Mouse (Mus musculus): ENCODE data around the gene Rgs6. TPM values are rescaled to one million over a fixed set of nuclear protein-coding genes. Genes with fewer than 3 reads are reported as not detected.

The Rgs6 gene
- polyA plus RNA-seq, 1 experiment from 2014 or later = 14.3 TPM

DNA sequence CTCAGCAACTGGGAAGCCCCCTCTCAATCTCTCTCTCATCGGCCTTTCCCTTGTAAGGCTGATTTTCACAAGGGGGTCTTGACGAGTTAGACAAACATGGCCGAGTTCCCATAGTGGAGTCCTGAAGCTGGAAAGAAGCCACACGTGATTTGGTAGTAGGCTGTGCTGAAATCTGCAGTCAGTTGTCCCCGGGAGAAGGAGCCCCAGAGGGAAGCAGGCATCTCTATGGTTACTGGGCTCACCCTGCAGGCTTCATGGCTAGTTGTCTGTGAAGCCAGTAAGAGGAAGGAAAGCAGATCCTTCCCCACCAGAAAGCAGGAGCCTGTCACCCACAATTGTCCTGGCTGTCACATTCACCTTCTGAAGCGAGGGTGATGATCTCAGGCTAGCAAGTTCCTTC, 231.2 kb downstream of the Rgs6 start:
- Histone ChIP-seq H3K4me2 (no peak overlapping the region), H3K27ac (ENCODE audit: low read depth, low read length) (no peak overlapping the region), H3K4me3 (ENCODE audit: low read depth, low read length) (no peak overlapping the region), H3K27me3 (ENCODE audit: control insufficient read depth, insufficient read depth, low read length) (no peaks in the 10 kb centered on the region), H3K4me1 (ENCODE audit: control insufficient read depth, insufficient read depth, low read length) (no peaks in the 10 kb centered on the region), H3K9ac (ENCODE audit: low read depth, low read length) (no peak overlapping the region), H3K36me3 (ENCODE audit: control insufficient read depth, insufficient read depth, low read length) (no peaks in the 10 kb centered on the region), H3K9me3 (replicated peaks; ENCODE audit: control insufficient read depth, low read length) (no peaks in the 10 kb centered on the region)
- no peak for ATAC-seq (replicated peaks; ENCODE audit: insufficient number of reproducible peaks, low FRiP score, low TSS enrichment)
- 59% methylated on average over 6 of the region's 6 CpGs for WGBS (ENCODE audit: insufficient replicate concordance)

DNA sequence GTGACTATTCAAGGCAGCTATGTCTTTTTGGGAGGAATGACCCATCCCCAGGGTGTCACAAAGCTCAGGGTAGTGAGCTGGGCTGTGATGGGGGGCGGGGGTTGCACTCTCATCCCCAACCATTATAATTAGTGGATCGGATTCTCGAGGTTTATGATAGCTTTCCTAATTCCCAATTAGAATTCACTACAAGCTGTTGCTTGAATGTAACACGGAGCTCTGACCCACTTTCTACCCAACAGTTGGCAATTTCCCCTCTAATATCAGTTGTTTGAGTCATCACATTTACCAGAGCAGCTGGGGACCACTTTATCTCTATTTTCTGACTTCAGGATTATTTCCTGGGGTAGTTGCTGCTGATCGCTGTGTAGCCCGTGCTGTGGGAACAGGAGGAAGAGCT, 231.9 kb downstream of the Rgs6 start:
- H3K36me3 ChIP-seq (ENCODE audit: control insufficient read depth, insufficient read depth, low read length) = no peaks in the 10 kb centered on the region
- no peak overlapping the region for H3K27ac ChIP-seq (ENCODE audit: low read depth, low read length)
- WGBS (ENCODE audit: insufficient replicate concordance) = 72% methylated on average over 6 of the region's 6 CpGs
- no peaks in the 10 kb centered on the region for H3K27me3 ChIP-seq (ENCODE audit: control insufficient read depth, insufficient read depth, low read length)
- H3K4me1 ChIP-seq (ENCODE audit: control insufficient read depth, insufficient read depth, low read length) = no peaks in the 10 kb centered on the region
- no peak for ATAC-seq (replicated peaks; ENCODE audit: insufficient number of reproducible peaks, low FRiP score, low TSS enrichment)
- H3K9ac ChIP-seq (ENCODE audit: low read depth, low read length) = no peak overlapping the region
- no peak overlapping the region for H3K4me3 ChIP-seq (ENCODE audit: low read depth, low read length)
- H3K4me2 ChIP-seq = no peak overlapping the region
- H3K9me3 ChIP-seq (replicated peaks; ENCODE audit: control insufficient read depth, low read length) = no peaks in the 10 kb centered on the region

- H3K4me3 ChIP-seq (ENCODE audit: low read depth, low read length) = no peak overlapping the region
- no peaks in the 10 kb centered on the region for H3K27me3 ChIP-seq (ENCODE audit: control insufficient read depth, insufficient read depth, low read length)
- H3K27ac ChIP-seq (ENCODE audit: low read depth, low read length) = no peak overlapping the region
- ATAC-seq (replicated peaks; ENCODE audit: insufficient number of reproducible peaks, low FRiP score, low TSS enrichment) = no peak
- H3K9me3 ChIP-seq (replicated peaks; ENCODE audit: control insufficient read depth, low read length) = no peaks in the 10 kb centered on the region
- no peaks in the 10 kb centered on the region for H3K4me1 ChIP-seq (ENCODE audit: control insufficient read depth, insufficient read depth, low read length)
- no peaks in the 10 kb centered on the region for H3K36me3 ChIP-seq (ENCODE audit: control insufficient read depth, insufficient read depth, low read length)
- H3K4me2 ChIP-seq = no peak overlapping the region
- WGBS (ENCODE audit: insufficient replicate concordance) = 82% methylated on average over 3 of the region's 3 CpGs
- H3K9ac ChIP-seq (ENCODE audit: low read depth, low read length) = no peak overlapping the region
Measured at GRCm38 (mm10) chr12:82822821-82823620, 234.9 kb downstream of the Rgs6 start.

GRCm38 (mm10) chr12:82830333-82830732, 242.2 kb downstream of the Rgs6 start:
- Histone ChIP-seq H3K27ac (ENCODE audit: low read depth, low read length) (no peak overlapping the region), H3K36me3 (ENCODE audit: control insufficient read depth, insufficient read depth, low read length) (no peaks in the 10 kb centered on the region), H3K4me1 (ENCODE audit: control insufficient read depth, insufficient read depth, low read length) (no peaks in the 10 kb centered on the region), H3K4me3 (ENCODE audit: low read depth, low read length) (no peak overlapping the region), H3K27me3 (ENCODE audit: control insufficient read depth, insufficient read depth, low read length) (no peaks in the 10 kb centered on the region), H3K9ac (ENCODE audit: low read depth, low read length) (no peak overlapping the region), H3K9me3 (replicated peaks; ENCODE audit: control insufficient read depth, low read length) (no peaks in the 10 kb centered on the region), H3K4me2 (no peak overlapping the region)
- no peak for ATAC-seq (replicated peaks; ENCODE audit: insufficient number of reproducible peaks, low FRiP score, low TSS enrichment)
- 75% methylated on average over 8 of the region's 8 CpGs for WGBS (ENCODE audit: insufficient replicate concordance)

DNA sequence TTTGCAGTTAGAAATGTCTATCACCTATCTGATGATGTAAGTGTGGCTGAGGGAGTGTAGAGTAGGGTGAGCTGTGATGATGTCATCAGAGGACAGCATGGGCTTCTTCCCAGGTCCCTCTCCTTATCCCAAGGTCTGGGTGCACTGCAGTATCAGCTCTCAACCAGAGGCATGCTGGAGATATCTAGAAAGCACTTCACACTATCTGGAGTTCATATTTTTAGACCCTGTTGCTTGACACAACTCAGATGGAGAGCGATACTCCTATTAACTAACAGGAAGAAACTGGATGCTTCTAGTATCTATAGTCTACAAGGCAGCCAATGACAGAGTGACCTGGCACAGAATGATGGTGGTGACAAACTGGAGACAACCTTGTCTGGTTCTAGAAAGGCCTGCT, 250.5 kb downstream of the Rgs6 start:
- Histone ChIP-seq H3K27ac (ENCODE audit: low read depth, low read length) (peak overlapping the region; percentile 59), H3K27me3 (ENCODE audit: control insufficient read depth, insufficient read depth, low read length) (no peaks in the 10 kb centered on the region), H3K4me1 (ENCODE audit: control insufficient read depth, insufficient read depth, low read length) (no peaks in the 10 kb centered on the region; the same call in 1 of the 2 replicates), H3K36me3 (ENCODE audit: control insufficient read depth, insufficient read depth, low read length) (no peaks in the 10 kb centered on the region), H3K4me3 (ENCODE audit: low read depth, low read length) (no peak overlapping the region), H3K9ac (ENCODE audit: low read depth, low read length) (no peak overlapping the region), H3K4me2 (no peak overlapping the region), H3K9me3 (replicated peaks; ENCODE audit: control insufficient read depth, low read length) (peaks cover 6% of the 10 kb centered on the region; the same call in 1 of the 2 replicates)
- WGBS (ENCODE audit: insufficient replicate concordance) = 47% methylated on average over 1 of the region's 1 CpGs
- ATAC-seq (replicated peaks; ENCODE audit: insufficient number of reproducible peaks, low FRiP score, low TSS enrichment) = peak; percentile 68

DNA sequence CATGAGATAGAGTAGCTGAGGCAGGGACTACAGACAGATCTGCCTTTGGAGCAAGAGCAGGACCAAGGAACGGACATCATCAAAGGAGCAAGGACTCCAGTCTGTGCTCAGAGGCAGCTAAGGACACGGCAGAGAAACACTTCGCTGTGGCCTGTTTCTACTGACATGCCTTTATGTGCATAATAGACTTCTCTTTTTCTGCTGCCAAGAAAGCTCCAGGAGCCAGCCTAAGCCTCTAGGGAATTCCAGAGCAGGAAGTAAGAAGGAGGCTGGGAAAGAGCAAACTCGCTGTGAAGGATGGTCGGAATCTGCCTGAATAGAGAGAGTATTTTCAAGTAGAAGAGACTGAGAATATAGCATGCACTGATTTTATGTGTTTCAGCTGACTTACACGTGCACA, 253.5 kb downstream of the Rgs6 start:
- Histone ChIP-seq H3K9ac (ENCODE audit: low read depth, low read length) (no peak overlapping the region), H3K27me3 (ENCODE audit: control insufficient read depth, insufficient read depth, low read length) (no peaks in the 10 kb centered on the region), H3K9me3 (replicated peaks; ENCODE audit: control insufficient read depth, low read length) (peaks cover 6% of the 10 kb centered on the region; the same call in 1 of the 2 replicates), H3K27ac (ENCODE audit: low read depth, low read length) (no peak overlapping the region), H3K4me1 (ENCODE audit: control insufficient read depth, insufficient read depth, low read length) (no peaks in the 10 kb centered on the region; the same call in 1 of the 2 replicates), H3K4me2 (no peak overlapping the region), H3K36me3 (ENCODE audit: control insufficient read depth, insufficient read depth, low read length) (no peaks in the 10 kb centered on the region), H3K4me3 (ENCODE audit: low read depth, low read length) (no peak overlapping the region)
- ATAC-seq (replicated peaks; ENCODE audit: insufficient number of reproducible peaks, low FRiP score, low TSS enrichment) = no peak
- 66% methylated on average over 6 of the region's 6 CpGs for WGBS (ENCODE audit: insufficient replicate concordance)

DNA sequence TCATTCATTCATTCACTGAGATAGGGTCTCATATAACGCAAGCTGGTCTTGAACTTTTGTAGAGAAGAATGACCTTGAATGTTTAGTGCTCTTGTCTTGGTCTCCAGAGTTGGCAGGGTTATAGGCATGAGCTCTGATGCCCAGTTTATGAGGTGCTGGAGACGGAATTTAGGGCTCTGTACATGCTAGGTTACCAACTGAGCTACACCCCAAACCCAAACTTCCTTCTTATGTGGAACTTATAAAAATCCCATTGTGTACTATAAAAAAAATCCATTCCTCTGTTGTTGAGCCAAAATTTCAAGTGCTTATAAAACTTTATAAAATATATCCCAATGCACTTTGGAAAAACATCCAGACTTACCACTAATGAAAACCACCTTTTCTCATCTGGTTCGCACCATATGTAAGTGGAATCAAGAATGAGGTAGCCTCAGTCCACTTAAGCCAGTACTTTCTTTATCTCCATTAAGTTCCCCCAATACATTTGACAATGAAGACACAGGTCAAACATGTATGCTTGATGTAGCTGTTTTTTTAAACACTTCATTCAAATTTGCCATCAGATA, 260.3 kb downstream of the Rgs6 start:
- Histone ChIP-seq H3K9ac (ENCODE audit: low read depth, low read length) (no peak overlapping the region), H3K27ac (ENCODE audit: low read depth, low read length) (no peak overlapping the region)
- WGBS (ENCODE audit: insufficient replicate concordance) = 81% methylated on average over 3 of the region's 3 CpGs

DNA sequence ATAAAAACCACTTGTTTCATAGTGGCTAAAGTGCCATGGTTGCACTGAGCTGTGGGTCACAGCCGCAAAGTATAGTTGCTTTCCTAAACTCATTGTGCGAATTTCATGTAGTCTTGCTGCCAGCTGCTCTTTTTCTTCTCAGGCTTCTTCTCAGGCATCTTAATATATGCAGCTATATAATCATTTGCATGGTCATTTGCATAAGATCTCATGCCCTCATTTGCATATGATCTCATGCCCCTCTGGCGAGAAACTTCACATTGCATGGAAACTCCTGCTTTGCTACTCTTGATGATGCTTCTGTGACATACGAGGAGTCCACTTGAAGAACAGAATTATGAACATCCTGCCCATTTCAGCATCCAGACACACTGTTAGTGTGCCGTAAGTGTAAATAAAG, 266.8 kb downstream of the Rgs6 start:
- Histone ChIP-seq H3K4me1 (ENCODE audit: control insufficient read depth, insufficient read depth, low read length) (no peaks in the 10 kb centered on the region), H3K27me3 (ENCODE audit: control insufficient read depth, insufficient read depth, low read length) (no peaks in the 10 kb centered on the region), H3K4me2 (no peak overlapping the region), H3K4me3 (ENCODE audit: low read depth, low read length) (no peak overlapping the region), H3K9ac (ENCODE audit: low read depth, low read length) (no peak overlapping the region), H3K27ac (ENCODE audit: low read depth, low read length) (no peak overlapping the region), H3K36me3 (ENCODE audit: control insufficient read depth, insufficient read depth, low read length) (no peaks in the 10 kb centered on the region), H3K9me3 (replicated peaks; ENCODE audit: control insufficient read depth, low read length) (no peaks in the 10 kb centered on the region)
- ATAC-seq (replicated peaks; ENCODE audit: insufficient number of reproducible peaks, low FRiP score, low TSS enrichment) = no peak
- WGBS (ENCODE audit: insufficient replicate concordance) = 86% methylated on average over 5 of the region's 5 CpGs

More for the DNA sequence above, 260.3 kb downstream of the Rgs6 start:
- no peaks in the 10 kb centered on the region for H3K4me1 ChIP-seq (ENCODE audit: control insufficient read depth, insufficient read depth, low read length)
- no peak overlapping the region for H3K4me2 ChIP-seq
- H3K4me3 ChIP-seq (ENCODE audit: low read depth, low read length) = no peak overlapping the region
- no peak for ATAC-seq (replicated peaks; ENCODE audit: insufficient number of reproducible peaks, low FRiP score, low TSS enrichment)
- no peaks in the 10 kb centered on the region for H3K36me3 ChIP-seq (ENCODE audit: control insufficient read depth, insufficient read depth, low read length)
- H3K9me3 ChIP-seq (replicated peaks; ENCODE audit: control insufficient read depth, low read length) = no peaks in the 10 kb centered on the region; the same call in 1 of the 2 replicates
- no peaks in the 10 kb centered on the region for H3K27me3 ChIP-seq (ENCODE audit: control insufficient read depth, insufficient read depth, low read length)
